Mouse (Mus musculus): ENCODE measurements around the gene Dnah7a.

DNA sequence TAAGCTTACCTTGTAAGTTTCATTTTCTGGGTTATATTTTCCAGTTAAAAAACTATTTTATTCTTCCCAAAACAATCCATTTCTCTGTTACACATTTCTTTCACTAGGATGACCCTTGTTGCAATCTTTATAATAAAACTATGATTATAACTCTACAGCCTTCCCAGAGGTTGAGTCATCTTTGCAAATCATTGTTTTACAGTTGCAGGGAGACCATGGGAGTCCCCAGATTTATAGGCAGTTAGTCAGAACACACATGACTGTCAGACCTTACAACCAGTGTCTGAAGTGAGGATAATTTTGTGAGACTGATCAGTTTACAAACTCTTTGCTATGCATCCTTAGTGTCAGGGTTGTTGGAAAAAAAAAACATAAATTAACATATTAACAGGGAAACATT is 14.8 kb upstream of the Dnah7a start:
- no peak for TF ChIP-seq CTCF (IDR thresholded peaks at IDR 0.05; ENCODE audit: low read depth)
- TF ChIP-seq EP300 (IDR thresholded peaks at IDR 0.05; ENCODE audit: low read depth): no peak
